ENCODE assay signal across 14 mouse cellular contexts in genomic region chr7:64576519-64576951, GRCm38 (mm10).
DNase-seq lines count a peak whose midpoint lies in the region; ATAC-seq and TF ChIP-seq lines count a peak whose summit lies in the region.
"Had no signal": no experiment of that assay in that cellular context is flagged by ENCODE, and none has a peak within 500 bp of the region (broad histone marks: within the 10 kb centered on the region; RNA-seq: fewer than 3 reads in every experiment).

No protein-coding gene starts in this region.

- no peak overlapping the region for H3K4me2 ChIP-seq in lung, postnatal 0 days (replicated peaks; ENCODE audit: low read depth, low read length)
- H3K4me2 ChIP-seq in liver, embryonic 11.5 days = no peak overlapping the region
- H3K4me2 ChIP-seq: limb, embryonic 13.5 days had no signal

- TF ChIP-seq EP300 in lung, postnatal 0 days (IDR thresholded peaks at IDR 0.05) = no peak

- H3K9me3 ChIP-seq in lung, postnatal 0 days (ENCODE audit: low read length) = no peaks in the 10 kb centered on the region
- no peaks in the 10 kb centered on the region for H3K9me3 ChIP-seq in liver, embryonic 11.5 days (ENCODE audit: control insufficient read depth, low read length)
- H3K9me3 ChIP-seq: hindbrain, embryonic 10.5 days; limb, embryonic 13.5 days had no signal

- 6% methylated on average over 1 of the region's 1 CpGs for WGBS in lung, postnatal 0 days
- 43% methylated on average over 1 of the region's 1 CpGs for WGBS in liver, embryonic 11.5 days

- no peak overlapping the region for H3K9ac ChIP-seq in lung, postnatal 0 days (replicated peaks; ENCODE audit: low read depth)
- H3K9ac ChIP-seq in liver, embryonic 11.5 days (ENCODE audit: low read depth, low read length) = no peak overlapping the region
- H3K9ac ChIP-seq: forebrain, postnatal 0 days; limb, embryonic 13.5 days had no signal

- no peak overlapping the region for H3K27ac ChIP-seq in lung, postnatal 0 days (ENCODE audit: low read length)
- no peak overlapping the region for H3K27ac ChIP-seq in liver, embryonic 11.5 days (ENCODE audit: low read depth, low read length)
- H3K27ac ChIP-seq: heart, adult 2 months; hindbrain, embryonic 10.5 days; limb, embryonic 13.5 days had no signal

- no peak for TF ChIP-seq POLR2A in brain, embryonic 14.5 days (IDR thresholded peaks at IDR 0.05; ENCODE audit: borderline replicate concordance, extremely low read depth, insufficient read depth, insufficient read length, poor library complexity, severe bottlenecking)

- no peak for TF ChIP-seq CTCF in brain, embryonic 14.5 days (IDR thresholded peaks at IDR 0.05; ENCODE audit: borderline replicate concordance, extremely low read depth, insufficient read depth, insufficient read length)
- TF ChIP-seq CTCF in lung, postnatal 0 days (IDR thresholded peaks at IDR 0.05) = no peak

- no peak overlapping the region for H3K4me3 ChIP-seq in lung, postnatal 0 days (ENCODE audit: low read depth, low read length)
- H3K4me3 ChIP-seq in liver, embryonic 11.5 days (ENCODE audit: low read depth, low read length) = no peak overlapping the region
- H3K4me3 ChIP-seq: heart, adult 2 months; hindbrain, embryonic 10.5 days; limb, embryonic 13.5 days had no signal

- intact Hi-C loops in heart, postnatal 36 days (cut with DNase I) = no loop called here

- peak; percentile 84 for ATAC-seq in lung, postnatal 0 days
- no peak for ATAC-seq in liver, embryonic 11.5 days (replicated peaks; ENCODE audit: low FRiP score)
- ATAC-seq: activated CD4-positive, CD25-positive, alpha-beta regulatory T cell, adult 4 months; forebrain, postnatal 0 days had no signal

- no peaks in the 10 kb centered on the region for H3K27me3 ChIP-seq in lung, postnatal 0 days (replicated peaks; ENCODE audit: insufficient read depth, low read length)
- H3K27me3 ChIP-seq in liver, embryonic 11.5 days (replicated peaks; ENCODE audit: control insufficient read depth, insufficient read depth, low read length) = no peaks in the 10 kb centered on the region
- H3K27me3 ChIP-seq: limb, embryonic 13.5 days had no signal

- peak; percentile 8 to 17 for DNase-seq in heart, adult 9 months (ENCODE audit: low spot score in 2 of 2)
- DNase-seq in heart, postnatal 36 days = no peak
- DNase-seq in Muller cell, postnatal 12 days (ENCODE audit: inconsistent ontology term) = peak; percentile 25
- DNase-seq in brain, embryonic 14.5 days (ENCODE audit: low read depth) = peak; percentile 40
- DNase-seq in lung, postnatal 0 days (ENCODE audit: low spot score) = peak; percentile 78
- DNase-seq in T-cell, adult 2 months (ENCODE audit: low spot score) = no peak
- DNase-seq in liver, embryonic 11.5 days (ENCODE audit: low spot score) = no peak
- DNase-seq: forebrain, postnatal 0 days; kidney, postnatal 4 days; thymus, postnatal 25 days had no signal

- no peaks in the 10 kb centered on the region for H3K4me1 ChIP-seq in lung, postnatal 0 days (ENCODE audit: insufficient read depth, low read depth, low read length)
- H3K4me1 ChIP-seq in liver, embryonic 11.5 days (replicated peaks; ENCODE audit: control insufficient read depth, insufficient read depth, low read length) = no peaks in the 10 kb centered on the region

- H3K36me3 ChIP-seq in lung, postnatal 0 days (ENCODE audit: insufficient read depth, low read length) = no peaks in the 10 kb centered on the region
- H3K36me3 ChIP-seq in liver, embryonic 11.5 days (ENCODE audit: control insufficient read depth, insufficient read depth, low read length) = no peaks in the 10 kb centered on the region
- H3K36me3 ChIP-seq: hindbrain, embryonic 10.5 days; limb, embryonic 13.5 days had no signal

Comparison
In these comparisons a context has a peak if more than half of its experiments do, and no peak if none do; other contexts are left out.
1. DNase-seq: peak in heart, adult 9 months (2 of 2), Muller cell, postnatal 12 days (single experiment), brain, embryonic 14.5 days (single experiment) and lung, postnatal 0 days (single experiment); none in heart, postnatal 36 days (0 of 2), T-cell, adult 2 months (single experiment) and liver, embryonic 11.5 days (single experiment).